Mouse (Mus musculus) liver (tissue): Measurements from ENCODE around the gene Babam2.

Experiments
- DNase-seq: peaks from one replicate; pipeline ENCODE4 v3.0.0-alpha.2; 2020; ENCODE audit warnings: mixed read lengths

The Babam2 gene

GRCm38 (mm10) chr5:31697644-31698296 is at the start of gene Babam2:
Babam2 (plus strand) TSS chr5:31697684.
- peak; percentile 92 for DNase-seq

- no peak for DNase-seq
Observed at GRCm38 (mm10) chr5:31650518-31651288, 46.8 kb upstream of the Babam2 start.

GRCm38 (mm10) chr5:31655688-31656190 is 41.7 kb upstream of the Babam2 start:
- no peak for DNase-seq

GRCm38 (mm10) chr5:31666176-31666575 is 31.3 kb upstream of the Babam2 start:
- DNase-seq = no peak

GRCm38 (mm10) chr5:31668325-31668968 is 29.0 kb upstream of the Babam2 start:
- DNase-seq = no peak

GRCm38 (mm10) chr5:31669984-31670383 is 27.5 kb upstream of the Babam2 start:
- DNase-seq = no peak

- DNase-seq = no peak
Observed at GRCm38 (mm10) chr5:31671137-31671536, 26.3 kb upstream of the Babam2 start.

GRCm38 (mm10) chr5:31673431-31673830 is 24.1 kb upstream of the Babam2 start:
- no peak for DNase-seq

GRCm38 (mm10) chr5:31678000-31678399 is 19.5 kb upstream of the Babam2 start:
- no peak for DNase-seq

- DNase-seq = no peak
Observed at GRCm38 (mm10) chr5:31680183-31680582, 17.3 kb upstream of the Babam2 start.

- DNase-seq = no peak
Observed at GRCm38 (mm10) chr5:31682305-31682704, 15.2 kb upstream of the Babam2 start.

GRCm38 (mm10) chr5:31686040-31686439 is 11.4 kb upstream of the Babam2 start:
- peak; percentile 88 for DNase-seq

- no peak for DNase-seq
Observed at GRCm38 (mm10) chr5:31687972-31688371, 9.5 kb upstream of the Babam2 start.

GRCm38 (mm10) chr5:31693191-31693590 is 4.3 kb upstream of the Babam2 start:
- DNase-seq = no peak

- no peak for DNase-seq
Observed at GRCm38 (mm10) chr5:31696971-31697643, 377 bp upstream of the Babam2 start, which contains the start of gene Rbks. Rbks (minus strand) TSS chr5:31697627.

GRCm38 (mm10) chr5:31698297-31698726 is 828 bp downstream of the Babam2 start:
- peak; percentile 86 for DNase-seq

- no peak for DNase-seq
Observed at GRCm38 (mm10) chr5:31698931-31699330, 1.4 kb downstream of the Babam2 start.

- DNase-seq = no peak
Observed at GRCm38 (mm10) chr5:31699397-31699796, 1.9 kb downstream of the Babam2 start.

GRCm38 (mm10) chr5:31704971-31705370 is 7.5 kb downstream of the Babam2 start:
- DNase-seq = no peak

- no peak for DNase-seq
Observed at GRCm38 (mm10) chr5:31706826-31707225, 9.3 kb downstream of the Babam2 start.

- no peak for DNase-seq
Observed at GRCm38 (mm10) chr5:31709389-31709788, 11.9 kb downstream of the Babam2 start.

GRCm38 (mm10) chr5:31713280-31713711 is 15.8 kb downstream of the Babam2 start:
- no peak for DNase-seq

- no peak for DNase-seq
Observed at GRCm38 (mm10) chr5:31713841-31714264, 16.4 kb downstream of the Babam2 start.
